Mouse (Mus musculus): Measurements from ENCODE around the gene Tsga8.

The Tsga8 gene

DNA sequence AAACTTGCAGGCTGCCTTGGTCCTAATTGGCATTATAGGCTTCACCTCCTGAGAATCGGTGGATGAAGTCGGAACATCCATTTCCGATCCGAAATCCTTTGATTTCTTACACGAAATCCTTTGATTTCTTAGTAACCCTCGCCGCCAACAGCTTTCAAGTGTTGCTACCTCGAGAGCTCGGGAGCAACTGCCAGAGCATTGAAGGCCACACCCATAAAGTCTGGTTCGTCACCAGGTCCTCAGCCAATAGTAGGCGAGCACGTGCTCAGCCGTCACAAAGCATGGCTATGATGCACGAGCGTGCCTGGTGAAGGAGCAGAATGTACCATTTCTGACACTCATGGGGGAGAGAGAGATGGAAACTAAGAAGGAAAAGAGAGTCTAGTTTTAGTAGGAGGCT, at the start of gene Tsga8:
Tsga8 (minus strand) TSS at position 327 of the 400 bp plus-strand sequence.
- no peak for DNase-seq
